ENCODE assay signal across 19 mouse cellular contexts in genomic region chr6:82054854-82055253, GRCm38 (mm10). TPM values are rescaled to one million over a fixed set of nuclear protein-coding genes. Genes with fewer than 3 reads are reported as not detected.
DNase-seq lines count a peak whose midpoint lies in the region; TF ChIP-seq lines count a peak whose summit lies in the region.
"Had no signal": no experiment of that assay in that cellular context is flagged by ENCODE, and none has a peak within 500 bp of the region (broad histone marks: within the 10 kb centered on the region; RNA-seq: fewer than 3 reads in every experiment).

No protein-coding gene starts in this region.

- no peak overlapping the region for H3K27ac ChIP-seq in kidney, adult 2 months (ENCODE audit: insufficient read depth, low read depth, low read length)
- H3K27ac ChIP-seq in small intestine, adult 2 months (ENCODE audit: insufficient read depth, low read depth, low read length), result no peak overlapping the region
- H3K27ac ChIP-seq: forebrain, embryonic 13.5 days; hindbrain, embryonic 15.5 days; limb, embryonic 10.5 days; neural tube, embryonic 12.5 days had no signal

- no peaks in the 10 kb centered on the region for H3K27me3 ChIP-seq in kidney, adult 2 months (replicated peaks; ENCODE audit: control insufficient read depth, insufficient read depth, low read length)
- no peaks in the 10 kb centered on the region for H3K27me3 ChIP-seq in small intestine, adult 2 months (ENCODE audit: control insufficient read depth, insufficient read depth, low read length)
- H3K27me3 ChIP-seq: forebrain, embryonic 13.5 days; hindbrain, embryonic 15.5 days; neural tube, embryonic 12.5 days had no signal

- peak; percentile 15 for DNase-seq in adrenal gland, postnatal 10 days
- no peak for DNase-seq in adrenal gland, adult 18-20 months (ENCODE audit: low spot score in 2 of 2)
- peak; percentile 33 for DNase-seq in kidney, adult 2 months
- no peak for DNase-seq in kidney, postnatal 25 days
- DNase-seq in lung, adult 2 months, result no peak
- DNase-seq in lung, postnatal 4 days, result no peak
- no peak for DNase-seq in neural tube, embryonic 10.5 days (ENCODE audit: extremely low spot score, low spot score)
- DNase-seq: cerebellum, adult 11-12 months; cerebellum, postnatal 25 days; heart, postnatal 14 days; kidney, adult 18-20 months; thymus, postnatal 4 days had no signal

- H3K4me1 ChIP-seq in kidney, adult 2 months (ENCODE audit: control insufficient read depth, insufficient read depth, low read length), result peaks cover 31% of the 10 kb centered on the region
- H3K4me1 ChIP-seq in lung, adult 2 months (ENCODE audit: control insufficient read depth, insufficient read depth, low read length), result peaks cover 18% of the 10 kb centered on the region
- H3K4me1 ChIP-seq in small intestine, adult 2 months (ENCODE audit: control insufficient read depth, insufficient read depth, insufficient read length, low read length), result peaks cover 3% of the 10 kb centered on the region; the same call in 1 of the 2 replicates
- H3K4me1 ChIP-seq: forebrain, embryonic 13.5 days; hindbrain, embryonic 15.5 days; megakaryocyte, embryonic 14.5 days; neural tube, embryonic 12.5 days had no signal

- 69% methylated on average over 7 of the region's 7 CpGs for WGBS in kidney, adult 2 months
- WGBS in lung, adult 2 months, result 75% methylated on average over 7 of the region's 7 CpGs
- WGBS in small intestine, adult 2 months, result 77% methylated on average over 7 of the region's 7 CpGs

- H3K4me3 ChIP-seq in kidney, adult 2 months (ENCODE audit: insufficient read depth, low read depth, low read length), result no peak overlapping the region
- no peak overlapping the region for H3K4me3 ChIP-seq in lung, adult 2 months (replicated peaks; ENCODE audit: extremely low read depth, low read depth, low read length)
- H3K4me3 ChIP-seq in small intestine, adult 2 months (ENCODE audit: low read depth, low read length), result no peak overlapping the region
- H3K4me3 ChIP-seq: forebrain, embryonic 13.5 days; hindbrain, embryonic 15.5 days; limb, embryonic 10.5 days; megakaryocyte, embryonic 14.5 days; neural tube, embryonic 12.5 days had no signal

- H3K36me3 ChIP-seq in kidney, adult 2 months (ENCODE audit: control insufficient read depth, insufficient read depth, low read length), result no peaks in the 10 kb centered on the region; the same call in 1 of the 2 replicates
- no peaks in the 10 kb centered on the region for H3K36me3 ChIP-seq in small intestine, adult 2 months (ENCODE audit: control insufficient read depth, insufficient read depth, low read length)
- H3K36me3 ChIP-seq: hindbrain, embryonic 15.5 days; neural tube, embryonic 12.5 days had no signal

- no peak for TF ChIP-seq POLR2A in kidney, adult 2 months (IDR thresholded peaks at IDR 0.05; ENCODE audit: low read depth, low read length)
- TF ChIP-seq POLR2A in lung, adult 2 months (IDR thresholded peaks at IDR 0.05; ENCODE audit: borderline replicate concordance, extremely low read depth, low read depth, low read length), result no peak
- no peak for TF ChIP-seq POLR2A in small intestine, adult 2 months (IDR thresholded peaks at IDR 0.05; ENCODE audit: low read depth, low read length)

- TF ChIP-seq CTCF in kidney, adult 2 months (conservative IDR thresholded peaks at IDR 0.05; ENCODE audit: insufficient read depth, insufficient read length, low read depth, low read length), result peak; percentile 46
- peak; percentile 43 for TF ChIP-seq CTCF in lung, adult 2 months (IDR thresholded peaks at IDR 0.05; ENCODE audit: insufficient read depth, low read length)
- peak; percentile 27; the same call in 1 of the 2 replicates for TF ChIP-seq CTCF in small intestine, adult 2 months (IDR thresholded peaks at IDR 0.05; ENCODE audit: extremely low read depth, insufficient read length, insufficient replicate concordance, low read depth, low read length)

RNA-seq across cellular contexts. Expression of gene Eva1a, which starts 14.0 kb away (rescaled TPM):
- 10 to 100 TPM in 1 of 2 experiments, 1 to 10 TPM in 1; 7.4 to 11.4 TPM for total RNA-seq in adrenal gland, postnatal 10 days (2021)
- 1 to 10 TPM; 2.6 to 2.8 TPM for total RNA-seq in adrenal gland, adult 18-20 months (2021)
- polyA plus RNA-seq in kidney, adult 2 months (2012; rRNA removed), result 34.3 and 39.2 TPM in 2 replicates
- polyA plus RNA-seq in lung, adult 2 months (2012; rRNA removed), result 8.6 and 15.3 TPM in 2 replicates
- 3.3 and 3.9 TPM in 2 replicates for polyA plus RNA-seq in small intestine, adult 2 months (2012; rRNA removed)
- polyA plus RNA-seq: CD4-positive, CD25-positive, alpha-beta regulatory T cell, adult 4 months had no signal

Comparison
In these comparisons a context has a peak if more than half of its experiments do, and no peak if none do; other contexts are left out.
1. DNase-seq: peak in adrenal gland, postnatal 10 days (single experiment) and kidney, adult 2 months (single experiment); none in adrenal gland, adult 18-20 months (0 of 2), kidney, postnatal 25 days (0 of 2), lung, adult 2 months (single experiment), lung, postnatal 4 days (0 of 2) and neural tube, embryonic 10.5 days (single experiment).
2. Peak in every context shown above with its lines, with median percentiles within 50 percentile points of each other: CTCF ChIP-seq.